Mouse (Mus musculus): ENCODE data around the gene Scgb1b19. TPM values are rescaled to one million over a fixed set of nuclear protein-coding genes. Genes with fewer than 3 reads are reported as not detected.
"Not testable (repeated sequence)": the region's sequence is repeated elsewhere in the genome, so short reads cannot be mapped to it uniquely, and the experiment has no call there.

Scgb1b19 gene
- polyA plus RNA-seq (2016; fragmentation: Nextera tagmentation; extraction: Ambion mirVana) = not detected in 2 replicates

GRCm38 (mm10) chr7:33286991-33287390 lies at the start of gene Scgb1b19:
Gene Scgb1b19 (plus strand): TSS chr7:33287291.
- not testable (repeated sequence) for H3K4me2 ChIP-seq (replicated peaks); H3K4me1 ChIP-seq; H3K36me3 ChIP-seq; H3K9me3 ChIP-seq (replicated peaks); H3K27ac ChIP-seq; H3K9ac ChIP-seq; ATAC-seq (ENCODE audit: low FRiP score); H3K4me3 ChIP-seq; H3K27me3 ChIP-seq
- 89% methylated on average over 2 of the region's 3 CpGs for WGBS

- H3K4me3 ChIP-seq; H3K9me3 ChIP-seq (replicated peaks); H3K4me1 ChIP-seq; H3K4me2 ChIP-seq (replicated peaks); H3K27me3 ChIP-seq; H3K36me3 ChIP-seq; ATAC-seq (ENCODE audit: low FRiP score); H3K9ac ChIP-seq; H3K27ac ChIP-seq: not testable (repeated sequence)
Measured at GRCm38 (mm10) chr7:33280238-33280637, 6.9 kb upstream of the Scgb1b19 start, which contains the start of gene Scgb2b19. Gene Scgb2b19 (minus strand): TSS chr7:33280338.

Other genes with a start within 250 kb of the Scgb1b19 start
- not detected in 2 replicates for gene Scgb2b17, start 230.7 kb upstream of the Scgb1b19 start, polyA plus RNA-seq (2016; fragmentation: Nextera tagmentation; extraction: Ambion mirVana)
- gene Scgb1b17, start 223.8 kb upstream of the Scgb1b19 start, polyA plus RNA-seq (2016; fragmentation: Nextera tagmentation; extraction: Ambion mirVana) = not detected in 2 replicates
- gene Scgb2b18, start 113.4 kb upstream of the Scgb1b19 start, polyA plus RNA-seq (2016; fragmentation: Nextera tagmentation; extraction: Ambion mirVana) = not detected in 2 replicates
- not detected in 2 replicates for gene Scgb1b18, start 101.7 kb upstream of the Scgb1b19 start, polyA plus RNA-seq (2016; fragmentation: Nextera tagmentation; extraction: Ambion mirVana)
- gene Scgb2b19, start 7.0 kb upstream of the Scgb1b19 start, polyA plus RNA-seq (2016; fragmentation: Nextera tagmentation; extraction: Ambion mirVana) = not detected in 2 replicates
- not detected in 2 replicates for gene Scgb2b20, start 79.0 kb downstream of the Scgb1b19 start, polyA plus RNA-seq (2016; fragmentation: Nextera tagmentation; extraction: Ambion mirVana)
- not detected in 2 replicates for gene Scgb1b20, start 85.9 kb downstream of the Scgb1b19 start, polyA plus RNA-seq (2016; fragmentation: Nextera tagmentation; extraction: Ambion mirVana)
- gene Scgb2b21, start 233.2 kb downstream of the Scgb1b19 start, polyA plus RNA-seq (2016; fragmentation: Nextera tagmentation; extraction: Ambion mirVana) = not detected in 2 replicates

Data from hindbrain, embryonic 12.5 days (tissue).